Mouse (Mus musculus): Measurements from ENCODE around the gene 9430097D07Rik. TPM values are rescaled to one million over a fixed set of nuclear protein-coding genes. Genes with fewer than 3 reads are reported as not detected.

The 9430097D07Rik gene
- 0.31 and 0.35 TPM in 2 replicates for polyA plus RNA-seq (2012; rRNA removed)

GRCm38 (mm10) chr2:32575586-32576160 is at the start of gene 9430097D07Rik:
Gene 9430097D07Rik (minus strand): TSS chr2:32575684.

GRCm38 (mm10) chr2:32621517-32621859 is 46.0 kb upstream of the 9430097D07Rik start, which contains the start of gene Ak1:
Gene Ak1 (plus strand): TSS chr2:32621758.

GRCm38 (mm10) chr2:32599409-32599808 is 23.9 kb upstream of the 9430097D07Rik start, which contains the start of gene St6galnac6:
Gene St6galnac6 (plus strand): TSS chr2:32599709.

GRCm38 (mm10) chr2:32586871-32587351 is 11.4 kb upstream of the 9430097D07Rik start, which contains the start of gene St6galnac4:
Gene St6galnac4 (plus strand): TSS chr2:32587095.

GRCm38 (mm10) chr2:32574497-32574896 is 987 bp downstream of the 9430097D07Rik start, which contains the start of gene Pip5kl1:
Gene Pip5kl1 (plus strand): TSS chr2:32574797.

GRCm38 (mm10) chr2:32570698-32571494 is 4.6 kb downstream of the 9430097D07Rik start, which contains the start of gene Dpm2:
Gene Dpm2 (plus strand): TSS chr2:32570858.

GRCm38 (mm10) chr2:32534733-32535471 is 40.6 kb downstream of the 9430097D07Rik start, which contains the start of gene Fam102a:
Gene Fam102a (plus strand): TSS chr2:32535332.

Other genes with a start within 250 kb of the 9430097D07Rik start
- 165 and 172 TPM in 2 replicates for gene Ciz1, start 223.4 kb downstream of the 9430097D07Rik start, polyA plus RNA-seq (2012; rRNA removed)
- 257 and 347 TPM in 2 replicates for gene Dnm1, start 222.3 kb downstream of the 9430097D07Rik start, polyA plus RNA-seq (2012; rRNA removed)
- 126 and 145 TPM in 2 replicates for gene 1110008P14Rik, start 193.7 kb downstream of the 9430097D07Rik start, polyA plus RNA-seq (2012; rRNA removed)
- gene Lcn2, start 187.4 kb downstream of the 9430097D07Rik start, polyA plus RNA-seq (2012; rRNA removed) = 1.1 and 8.6 TPM in 2 replicates
- gene Ptges2, start 179.8 kb downstream of the 9430097D07Rik start, polyA plus RNA-seq (2012; rRNA removed) = 58.8 and 61.3 TPM in 2 replicates
- gene Naif1, start 125.2 kb downstream of the 9430097D07Rik start, polyA plus RNA-seq (2012; rRNA removed) = 4.0 and 4.4 TPM in 2 replicates
- gene Slc25a25, start 124.2 kb downstream of the 9430097D07Rik start, polyA plus RNA-seq (2012; rRNA removed) = 41.8 and 42.3 TPM in 2 replicates
- 7.5 and 8.2 TPM in 2 replicates for gene Fam102a, start 40.4 kb downstream of the 9430097D07Rik start, polyA plus RNA-seq (2012; rRNA removed)
- gene Dpm2, start 4.8 kb downstream of the 9430097D07Rik start, polyA plus RNA-seq (2012; rRNA removed) = 172 and 187 TPM in 2 replicates
- gene Pip5kl1, start 887 bp downstream of the 9430097D07Rik start, polyA plus RNA-seq (2012; rRNA removed) = 24.2 and 24.6 TPM in 2 replicates
- 29.4 and 30.7 TPM in 2 replicates for gene St6galnac4, start 11.4 kb upstream of the 9430097D07Rik start, polyA plus RNA-seq (2012; rRNA removed)
- gene St6galnac6, start 24.0 kb upstream of the 9430097D07Rik start, polyA plus RNA-seq (2012; rRNA removed) = 30.7 and 32.0 TPM in 2 replicates
- gene Ak1, start 46.1 kb upstream of the 9430097D07Rik start, polyA plus RNA-seq (2012; rRNA removed) = 53.9 and 56.7 TPM in 2 replicates
- gene Eng, start 70.9 kb upstream of the 9430097D07Rik start, polyA plus RNA-seq (2012; rRNA removed) = 26.1 and 27.6 TPM in 2 replicates
- gene Fpgs, start 128.5 kb upstream of the 9430097D07Rik start, polyA plus RNA-seq (2012; rRNA removed) = 44.7 and 46.5 TPM in 2 replicates
- 196 and 197 TPM in 2 replicates for gene Cdk9, start 137.4 kb upstream of the 9430097D07Rik start, polyA plus RNA-seq (2012; rRNA removed)
- 36.2 and 42.8 TPM in 2 replicates for gene Sh2d3c, start 145.4 kb upstream of the 9430097D07Rik start, polyA plus RNA-seq (2012; rRNA removed)
- gene 6330409D20Rik, start 165.3 kb upstream of the 9430097D07Rik start, polyA plus RNA-seq (2012; rRNA removed) = 3.8 and 4.7 TPM in 2 replicates
- 67.1 and 67.4 TPM in 2 replicates for gene Tor2a, start 181.6 kb upstream of the 9430097D07Rik start, polyA plus RNA-seq (2012; rRNA removed)
- gene Ttc16, start 199.9 kb upstream of the 9430097D07Rik start, polyA plus RNA-seq (2012; rRNA removed) = 1.4 and 2.4 TPM in 2 replicates
- 7.0 and 8.6 TPM in 2 replicates for gene Ptrh1, start 200.1 kb upstream of the 9430097D07Rik start, polyA plus RNA-seq (2012; rRNA removed)
- gene Cfap157, start 208.7 kb upstream of the 9430097D07Rik start, polyA plus RNA-seq (2012; rRNA removed) = 0.63 and 2.7 TPM in 2 replicates